Mouse (Mus musculus) spleen, embryonic (tissue): ENCODE measurements around the gene Tln2.

Experiments
- CTCF ChIA-PET: fragments of 350-600 bp; sonication (Branson Sonifier 250); formaldehyde crosslinking; loops from one replicate; lab custom pipeline; 2022; lab: Charles Lee

Gene Tln2

DNA sequence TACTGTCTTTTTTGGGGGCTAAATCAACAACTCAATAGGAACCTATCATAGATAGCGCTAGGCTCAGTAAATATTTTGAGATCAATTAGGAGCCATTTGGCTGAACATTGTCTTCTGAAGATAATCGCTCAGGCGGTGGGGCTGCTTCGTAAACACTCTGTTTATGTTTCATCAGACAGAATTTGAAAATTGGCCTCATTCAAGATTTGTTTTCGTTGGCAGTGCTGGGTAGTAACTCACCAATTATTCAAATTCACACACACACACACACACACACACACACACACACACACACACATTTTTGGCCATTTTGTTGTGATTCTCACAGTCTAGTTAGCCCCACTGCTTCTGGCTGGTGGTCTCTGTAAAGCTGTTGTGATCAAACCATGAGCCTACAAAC, 12.9 kb downstream of the Tln2 start:
- CTCF ChIA-PET = no interaction called here

DNA sequence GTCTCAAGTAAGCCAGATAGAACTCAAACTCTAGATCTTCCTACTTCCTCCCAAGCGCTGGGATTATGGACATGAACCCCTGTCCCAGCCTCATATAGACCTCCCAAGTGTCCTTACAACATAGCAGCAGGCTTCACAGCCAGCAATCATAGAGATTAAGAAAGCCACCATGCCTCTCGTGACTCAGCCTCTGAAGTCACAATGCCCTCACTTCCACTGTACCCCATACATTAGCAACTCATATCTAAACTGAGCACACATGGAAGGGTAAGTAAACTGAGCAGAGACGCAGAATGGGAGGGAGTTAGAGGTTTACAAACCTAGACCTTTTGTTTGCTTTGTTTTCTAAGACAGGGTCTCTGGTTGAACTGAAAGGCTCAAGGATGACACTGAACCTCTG, 13.7 kb downstream of the Tln2 start:
- CTCF ChIA-PET = no interaction called here

DNA sequence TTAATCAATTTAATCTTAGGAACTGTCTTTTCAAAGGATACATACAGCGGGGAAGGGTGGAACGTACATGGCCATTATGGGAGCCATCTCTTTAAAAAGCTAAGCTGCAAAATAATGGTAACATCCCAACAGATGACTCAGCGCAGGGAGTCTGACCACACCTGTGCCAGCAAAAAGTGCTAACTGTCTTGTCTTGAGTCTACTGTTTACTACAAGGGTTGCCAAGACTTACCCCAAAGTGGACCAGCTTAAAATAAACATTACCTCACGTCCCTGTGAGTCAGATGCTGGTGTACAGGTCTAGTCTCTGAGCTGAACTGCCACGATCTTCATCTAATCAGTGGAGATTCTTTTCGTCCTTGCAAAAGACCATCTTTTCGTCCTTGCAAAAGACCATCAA, 14.7 kb downstream of the Tln2 start:
- CTCF ChIA-PET = no interaction called here

DNA sequence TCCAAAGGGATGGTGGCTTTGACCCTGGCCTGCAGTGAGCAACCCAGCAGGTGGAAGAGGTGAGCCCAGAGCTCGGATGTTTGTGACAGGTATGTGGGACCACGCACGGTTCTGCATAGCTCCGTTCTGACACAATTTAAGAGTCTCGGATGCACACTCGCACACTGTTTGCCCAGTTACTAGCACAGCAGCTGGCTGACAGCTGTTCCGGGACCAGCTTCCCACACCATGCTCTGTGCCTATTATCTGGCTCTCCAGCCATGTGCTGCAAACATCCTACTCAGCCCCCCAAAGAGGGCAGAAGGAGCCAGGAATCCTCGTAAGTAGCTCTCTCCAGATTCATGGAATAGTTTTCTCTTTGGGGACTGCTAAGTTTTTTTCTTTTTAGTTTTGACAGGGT, 17.6 kb downstream of the Tln2 start:
- CTCF ChIA-PET = no interaction called here

DNA sequence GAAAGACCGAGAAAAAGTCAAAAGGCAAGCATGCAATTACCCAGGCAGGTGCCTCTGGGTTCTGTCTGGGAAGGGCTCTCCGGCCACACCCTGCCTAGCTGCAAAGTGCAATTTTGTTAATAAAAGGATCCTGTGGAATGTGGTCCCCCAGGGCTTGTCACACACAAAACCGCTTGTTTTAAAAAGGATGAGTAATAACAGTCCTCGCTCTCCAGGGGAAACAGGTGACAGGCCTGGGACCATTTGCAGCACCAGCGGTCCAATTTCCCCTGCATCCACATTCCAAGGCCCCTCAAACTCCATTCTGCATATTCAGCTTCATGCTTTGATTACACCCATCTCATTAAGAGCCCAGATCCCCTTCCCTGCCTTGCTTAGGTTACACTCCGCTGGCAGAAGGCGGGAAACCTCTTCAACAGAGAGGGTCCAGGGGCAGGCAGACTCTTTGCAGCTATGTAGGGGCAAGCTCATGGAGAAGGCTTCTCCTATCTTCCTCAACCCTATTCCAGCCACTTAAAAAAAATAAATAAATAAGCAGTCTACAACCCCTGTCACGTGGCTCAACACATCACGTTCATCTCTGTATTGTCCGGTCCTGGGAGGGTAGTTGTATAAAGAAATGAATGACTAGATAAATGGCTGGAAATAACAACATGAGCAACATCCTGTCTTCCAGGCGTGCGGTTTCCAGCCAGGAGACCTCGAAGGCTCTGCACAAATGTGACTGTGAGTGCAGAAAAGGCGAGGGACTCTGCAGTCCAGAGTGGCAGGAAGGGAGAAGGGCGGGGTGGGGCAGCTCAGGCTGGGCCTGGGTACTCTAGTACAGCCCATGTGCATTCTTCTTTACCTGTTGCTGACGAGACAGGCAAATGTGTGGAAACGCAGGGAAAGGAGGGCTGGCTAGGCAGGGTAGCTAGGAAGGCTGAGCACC, 19.5 kb downstream of the Tln2 start:
- CTCF ChIA-PET = no interaction called here

DNA sequence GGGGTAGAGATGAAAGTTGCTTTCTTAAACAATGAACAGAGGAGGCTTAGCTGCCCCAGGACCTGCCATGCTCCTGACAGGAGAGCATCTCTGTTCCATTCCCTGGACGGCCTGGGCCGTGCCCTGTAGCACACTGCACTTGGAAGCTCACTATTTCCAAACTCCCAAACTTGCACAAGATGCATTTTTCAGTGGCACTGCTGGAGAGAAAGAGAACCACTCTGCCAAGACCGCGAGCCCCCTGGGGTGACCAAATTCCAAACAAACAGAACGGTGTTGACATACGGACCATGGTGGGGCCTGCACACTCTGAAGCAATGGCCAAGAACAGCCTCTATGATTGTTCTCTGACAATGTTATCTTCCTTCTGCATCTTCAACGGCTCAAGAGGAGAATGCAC, 25.1 kb downstream of the Tln2 start:
- CTCF ChIA-PET = no interaction called here

DNA sequence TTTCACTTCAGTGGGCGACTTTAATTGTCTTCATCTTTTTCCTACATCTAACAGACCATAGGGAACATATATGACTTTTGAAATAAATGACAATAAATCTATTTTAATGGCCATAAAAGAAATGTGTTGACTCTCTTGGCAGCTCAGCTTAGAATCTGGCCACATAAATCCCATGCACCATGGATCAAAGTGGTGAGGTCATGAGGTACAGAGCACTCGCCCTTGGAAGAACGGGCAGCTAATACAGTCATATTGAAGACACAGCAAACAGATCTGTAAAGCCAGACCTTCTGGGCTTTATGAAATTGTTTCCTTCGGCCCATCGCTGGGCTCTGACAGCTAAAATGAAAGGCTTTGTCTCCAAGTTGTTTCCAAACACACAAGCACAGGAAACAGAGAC, 26.2 kb downstream of the Tln2 start:
- CTCF ChIA-PET = interaction anchor here (0.6 kb wide), 1 partner anchor 182 kb away, joined by 3 read pairs; no protein-coding TSS in a partner anchor

DNA sequence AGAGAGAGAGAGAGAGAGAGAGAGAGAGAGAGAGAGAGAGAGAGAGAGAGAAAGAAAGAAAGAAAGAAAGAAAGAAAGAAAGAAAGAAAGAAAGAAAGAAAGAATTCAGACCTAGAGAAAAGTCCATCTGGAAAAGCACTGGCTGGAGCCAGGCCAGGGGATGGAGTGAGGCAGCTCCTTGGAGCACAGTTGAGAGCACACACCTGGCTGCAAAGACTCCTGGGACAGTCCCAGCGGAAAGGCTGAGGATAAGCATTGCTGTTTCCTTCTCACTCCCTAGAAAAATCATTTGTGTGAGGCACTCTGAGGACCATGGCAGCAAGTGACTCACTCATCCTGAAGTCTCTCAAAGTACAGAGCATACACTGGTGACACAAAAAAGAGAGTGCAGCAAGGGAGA, 26.9 kb downstream of the Tln2 start:
- CTCF ChIA-PET = no interaction called here

DNA sequence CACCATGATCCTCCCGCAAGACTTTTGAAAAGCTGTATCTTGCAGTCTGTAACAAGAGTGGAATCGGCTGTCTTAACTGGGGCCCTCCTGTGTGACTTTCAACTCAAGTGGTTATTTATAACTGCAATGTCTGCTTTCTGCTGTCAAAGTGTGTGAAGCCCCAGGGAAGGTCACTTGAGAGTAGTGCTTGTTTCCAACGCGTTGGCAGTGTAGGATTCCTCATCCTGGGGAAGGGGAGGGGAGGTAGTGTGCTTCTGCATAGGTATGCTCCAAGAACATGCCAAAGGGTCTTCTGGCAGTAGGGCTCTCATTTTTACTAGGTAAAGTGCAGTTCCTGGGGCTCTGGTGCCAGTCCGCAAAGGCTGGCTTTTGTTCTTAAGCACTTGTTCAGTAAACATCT, 29.9 kb downstream of the Tln2 start:
- CTCF ChIA-PET = no interaction called here

DNA sequence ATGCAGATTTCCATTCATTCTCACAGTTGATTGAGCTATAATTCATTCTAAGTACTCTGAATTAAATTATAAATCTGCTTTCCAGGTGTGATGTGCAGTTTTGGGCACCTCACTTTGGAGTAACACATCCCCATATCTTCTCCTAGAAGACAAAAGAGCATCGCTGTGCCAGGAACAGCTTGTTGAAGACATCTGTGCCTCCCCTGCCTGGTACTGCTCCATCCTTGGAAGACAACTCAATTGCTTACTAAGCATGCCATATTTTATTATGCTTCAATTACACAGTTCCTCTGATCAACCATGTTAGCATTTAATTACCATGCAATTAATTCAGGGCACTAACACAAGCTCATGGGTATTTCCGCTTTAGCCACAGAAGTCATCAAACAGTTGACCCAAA, 31.8 kb downstream of the Tln2 start:
- CTCF ChIA-PET = interaction anchor here (0.6 kb wide), 1 partner anchor 1851 kb away, joined by 3 read pairs; no protein-coding TSS in a partner anchor

DNA sequence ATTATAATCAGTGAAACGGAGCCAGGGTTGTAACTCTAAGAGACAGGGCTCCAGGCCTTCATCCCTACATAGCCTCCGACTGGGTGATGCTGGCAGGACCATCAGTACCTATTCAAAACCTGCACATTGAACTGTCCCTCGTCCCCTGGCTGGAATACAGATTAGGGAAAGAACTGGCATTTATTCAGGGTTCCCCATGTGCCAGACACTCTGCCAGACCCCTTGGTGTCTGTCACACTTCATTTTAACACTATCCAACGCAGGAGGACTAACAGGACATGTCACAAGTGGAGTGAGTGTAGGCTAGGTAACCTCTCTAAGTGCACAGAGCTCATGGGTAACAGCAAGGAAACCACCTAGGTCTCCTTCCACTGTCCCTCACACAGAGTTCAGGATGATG, 37.8 kb downstream of the Tln2 start:
- CTCF ChIA-PET = no interaction called here

DNA sequence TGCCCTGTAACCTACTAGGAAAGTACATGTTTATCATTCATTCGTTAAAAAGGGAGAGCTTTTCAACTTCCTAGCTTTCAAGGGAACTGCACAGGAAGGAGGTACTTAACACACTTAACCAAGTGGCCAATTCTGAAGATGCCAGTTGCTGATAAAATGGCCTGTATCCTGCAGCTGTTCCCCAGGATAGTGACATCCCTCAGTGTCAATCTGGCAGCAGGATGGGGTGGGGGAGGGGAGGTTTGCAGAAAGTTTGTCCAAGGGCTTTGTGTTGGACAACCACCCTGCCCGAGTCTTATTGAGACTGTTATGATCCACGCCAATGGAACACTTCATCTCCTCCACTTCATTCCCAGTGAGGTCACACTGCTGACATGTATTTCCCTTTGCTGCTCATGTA, 50.0 kb downstream of the Tln2 start:
- CTCF ChIA-PET = no interaction called here

DNA sequence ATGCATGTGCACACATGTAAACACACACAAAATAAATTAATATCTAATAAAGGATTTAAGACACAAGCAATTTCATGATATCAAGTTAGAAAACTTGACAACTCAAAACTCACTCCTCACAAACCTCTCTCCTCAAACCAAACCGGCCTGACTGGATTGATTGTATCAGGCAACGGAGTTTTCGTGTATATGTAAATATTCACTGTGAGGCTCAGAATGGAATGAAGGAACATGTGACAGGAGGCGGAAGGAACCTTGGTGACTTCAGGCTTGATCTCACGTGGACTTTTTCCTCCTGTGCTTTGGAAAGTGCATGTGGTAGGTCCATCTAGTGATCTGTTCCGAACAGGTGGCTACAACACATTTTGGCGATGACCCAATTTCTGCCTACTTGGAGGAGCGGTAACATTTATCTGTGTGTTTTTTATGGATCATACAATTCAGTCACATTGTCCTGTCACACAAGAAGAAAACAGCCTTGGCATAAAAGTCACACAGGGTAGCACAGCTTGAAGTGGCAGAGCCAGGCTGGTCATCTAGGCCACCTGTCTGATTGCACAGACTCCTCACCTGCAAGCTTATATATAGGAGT, 54.7 kb downstream of the Tln2 start:
- CTCF ChIA-PET = no interaction called here

DNA sequence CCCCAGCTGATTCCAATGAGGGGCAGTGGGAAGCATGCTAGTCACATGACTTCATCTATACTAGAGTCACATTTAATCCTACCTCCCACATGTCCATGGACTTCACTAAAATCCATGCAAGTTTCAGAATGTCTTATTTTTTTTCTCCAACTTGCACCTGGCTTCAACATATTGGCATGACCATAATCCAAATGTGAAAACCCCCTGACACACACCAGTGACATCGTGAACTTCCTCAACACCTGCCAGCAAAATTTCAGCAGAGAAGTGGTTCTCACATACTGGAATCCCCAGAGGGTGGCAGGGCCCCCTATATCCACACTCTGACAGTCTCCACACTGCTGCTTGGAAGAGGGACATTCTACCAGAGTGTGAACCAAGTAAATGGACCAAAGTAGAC, 57.7 kb downstream of the Tln2 start:
- CTCF ChIA-PET = no interaction called here

DNA sequence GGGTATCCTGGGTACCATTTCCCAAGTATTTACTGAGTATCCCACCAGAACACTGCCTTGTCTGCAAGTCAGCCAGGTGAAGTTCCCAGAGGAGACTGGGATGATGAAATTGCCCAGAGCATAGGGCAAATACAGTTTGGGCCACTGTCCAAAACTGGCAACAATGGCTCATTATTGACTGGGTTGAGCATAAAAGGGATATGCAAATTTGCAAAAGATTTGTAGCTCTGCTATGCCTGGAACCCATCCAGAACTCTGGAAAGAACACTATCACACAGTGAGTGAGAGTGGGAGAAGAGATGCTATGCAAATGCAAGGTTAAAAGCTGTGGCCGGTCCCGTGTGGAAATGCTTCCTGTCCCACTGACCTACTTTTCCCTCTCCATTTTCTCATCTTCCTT, 63.1 kb downstream of the Tln2 start:
- CTCF ChIA-PET = no interaction called here

DNA sequence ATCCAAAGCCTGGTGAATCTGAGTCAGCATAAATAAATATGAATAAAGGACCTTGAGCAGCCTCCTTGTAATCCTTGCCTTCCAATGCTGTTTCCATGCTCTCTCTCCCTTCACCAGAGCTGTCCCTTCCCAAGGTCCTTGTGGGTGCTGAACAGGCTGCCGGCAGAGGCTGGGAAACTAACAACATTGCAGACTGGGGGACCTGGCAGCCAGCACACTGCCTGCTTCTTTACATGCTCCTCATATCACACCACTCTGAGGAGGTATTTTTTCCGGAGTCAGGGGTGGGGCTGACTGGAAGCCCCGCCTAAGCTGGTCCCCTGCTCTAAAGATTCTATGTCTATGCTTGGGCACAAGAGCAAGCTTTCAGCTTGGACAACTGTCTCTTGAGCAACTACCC, 64.2 kb downstream of the Tln2 start:
- CTCF ChIA-PET = no interaction called here

DNA sequence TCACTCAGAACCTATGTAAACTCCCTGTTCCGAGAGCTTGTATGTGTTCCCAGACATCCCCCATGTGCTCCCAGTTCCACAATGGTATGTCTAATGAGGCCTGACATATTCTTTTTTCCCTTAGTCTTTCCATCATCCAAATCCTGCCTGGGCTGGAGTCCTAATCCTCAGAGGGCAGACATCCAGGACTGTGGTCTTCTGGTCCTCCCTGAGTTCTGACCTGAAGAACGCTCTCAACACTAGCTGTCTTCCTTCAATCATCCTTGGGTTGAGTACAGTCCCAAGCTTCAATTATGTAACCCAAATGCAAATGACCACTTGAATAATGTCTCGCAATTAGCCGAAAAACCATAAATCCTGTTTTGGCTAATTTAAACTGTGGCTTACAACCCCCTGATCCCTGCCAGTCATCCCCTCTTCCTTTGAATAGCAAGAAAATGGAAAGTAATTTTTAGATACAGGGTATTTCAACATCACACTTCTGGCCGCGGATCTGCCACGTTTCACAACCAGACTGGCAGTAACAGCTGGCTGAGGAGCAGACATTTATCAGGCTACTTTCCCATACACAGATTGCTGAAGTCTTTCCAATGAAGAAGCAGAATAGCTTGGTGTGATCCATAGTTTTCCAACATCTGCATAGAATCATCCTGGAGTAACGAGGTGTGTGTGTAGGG, 65.5 kb downstream of the Tln2 start:
- CTCF ChIA-PET = no interaction called here

DNA sequence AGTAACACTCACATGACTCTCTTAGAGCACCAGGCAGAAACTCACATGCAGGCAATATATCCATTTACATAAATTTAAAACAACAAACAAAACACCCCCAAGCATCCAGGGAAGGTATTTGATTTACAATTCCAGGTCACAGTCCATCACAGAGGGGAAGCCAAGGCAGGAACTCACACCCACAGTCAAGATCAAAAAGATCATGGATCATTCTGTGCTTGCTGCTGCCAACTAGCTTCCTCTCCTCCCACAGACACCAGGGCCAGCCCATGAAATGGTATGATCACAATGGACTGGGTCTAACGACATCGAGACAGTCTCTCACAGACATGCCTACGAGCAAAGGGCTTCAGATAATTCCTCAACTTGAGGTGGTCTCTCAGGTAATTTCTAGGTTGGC, 70.1 kb downstream of the Tln2 start:
- CTCF ChIA-PET = no interaction called here

DNA sequence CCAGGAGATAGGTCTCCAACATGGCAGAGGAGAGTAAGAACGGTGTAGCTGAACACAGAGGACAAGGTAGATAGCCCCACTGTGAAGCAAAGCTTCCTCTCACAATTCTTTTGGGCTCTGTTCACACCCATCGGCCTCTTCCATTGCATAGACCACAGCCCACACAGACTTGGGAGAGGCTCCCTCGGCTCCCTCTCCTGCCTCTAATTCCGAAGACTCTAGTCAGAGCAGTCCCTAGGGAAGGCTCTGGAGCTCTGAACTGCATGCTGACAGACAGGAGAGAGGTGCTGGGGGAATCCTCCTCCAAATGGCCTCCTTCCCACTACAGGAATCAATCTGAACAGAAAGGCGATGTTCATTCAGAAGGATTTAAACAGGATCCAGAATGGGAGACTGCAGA, 72.9 kb downstream of the Tln2 start:
- CTCF ChIA-PET = no interaction called here

DNA sequence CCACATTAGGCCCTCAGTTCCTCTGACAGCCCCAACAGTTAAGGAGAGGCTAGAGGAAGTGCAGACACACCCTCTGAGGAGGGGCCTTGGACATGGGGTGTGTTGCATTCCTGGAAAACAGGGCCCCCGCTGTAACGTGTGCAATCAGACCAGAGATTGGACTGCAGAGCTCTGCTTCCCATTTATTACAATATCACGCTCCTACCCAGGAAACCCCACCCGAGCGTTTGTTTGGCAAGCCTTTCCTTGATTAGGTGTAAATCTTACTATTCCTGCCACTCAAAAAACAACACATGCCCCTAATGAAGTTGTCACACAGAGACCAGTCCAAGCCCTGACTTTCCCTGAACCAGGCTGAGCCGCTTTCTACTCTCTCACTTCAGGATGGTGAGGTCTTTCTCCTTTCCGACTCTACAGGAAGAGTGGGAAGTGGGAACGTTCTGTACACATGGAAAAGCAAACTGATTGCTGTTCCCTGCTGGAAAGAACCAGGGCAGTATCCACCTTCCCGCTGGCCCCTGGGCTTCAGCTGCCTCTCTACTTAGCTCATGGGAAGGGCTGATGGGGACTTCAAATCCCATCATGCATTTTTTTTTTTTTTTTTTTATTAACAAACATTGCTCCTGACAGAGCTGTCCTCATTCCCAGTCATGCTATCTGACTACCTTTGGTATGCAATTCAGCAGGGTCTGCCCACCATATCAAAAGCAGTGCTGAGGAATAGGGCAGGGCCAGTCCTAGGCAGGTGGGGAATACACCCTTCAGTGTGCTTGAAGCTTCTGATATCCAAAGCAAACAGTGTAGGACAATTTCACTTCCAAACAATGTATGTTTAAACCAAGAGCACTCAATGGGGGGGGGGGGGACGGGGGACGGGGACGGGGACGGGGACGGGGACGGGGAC, 74.1 kb downstream of the Tln2 start:
- CTCF ChIA-PET = no interaction called here

DNA sequence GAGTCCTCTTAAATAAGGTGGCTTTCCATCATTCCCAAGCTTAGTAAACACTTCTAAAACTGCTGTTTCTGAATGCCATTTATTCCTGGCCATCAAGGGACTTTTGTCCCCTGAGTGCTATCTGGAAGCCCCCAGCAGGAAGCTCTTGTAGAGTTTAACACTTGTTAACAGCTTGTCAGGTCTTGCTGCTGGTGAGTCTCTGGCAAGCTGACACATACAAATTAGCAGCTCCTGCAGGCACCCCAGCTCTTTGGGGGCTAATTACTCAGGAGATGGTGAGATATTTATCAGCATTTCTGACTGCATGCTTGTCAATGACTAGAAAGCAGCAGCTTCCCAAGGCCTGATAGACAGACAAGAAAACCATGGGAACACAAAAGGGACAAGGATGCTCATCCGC, 77.2 kb downstream of the Tln2 start:
- CTCF ChIA-PET = no interaction called here

DNA sequence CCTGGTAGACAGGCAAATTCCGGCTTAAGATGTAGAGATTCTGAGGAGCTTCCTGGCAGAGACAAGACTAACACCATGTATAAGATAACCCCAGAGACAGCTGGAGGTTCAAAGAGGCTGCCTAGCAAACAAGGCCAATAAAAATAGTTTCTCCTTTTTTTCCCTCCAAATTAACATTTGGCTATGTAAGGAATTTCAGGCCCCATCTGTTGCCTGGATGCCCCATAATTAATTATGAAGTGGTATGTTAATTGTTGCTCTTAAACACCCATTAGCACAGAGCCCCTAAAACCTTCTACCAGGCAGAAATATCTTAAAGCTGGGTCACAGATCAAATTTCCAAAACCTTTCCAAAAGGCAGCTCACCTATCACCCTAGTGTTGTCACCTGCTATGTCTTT, 77.7 kb downstream of the Tln2 start:
- CTCF ChIA-PET = no interaction called here
